Mouse (Mus musculus) limb, embryonic 10.5 days (tissue): Measurements from ENCODE around the gene Tead3. TPM values are rescaled to one million over a fixed set of nuclear protein-coding genes. Genes with fewer than 3 reads are reported as not detected.

Experiments
- DNase-seq: peaks from one replicate; pipeline ENCODE4 v3.0.0-alpha.2; 2017; ENCODE audit warnings: low spot score
- H3K27ac ChIP-seq: fragments of 300-500 bp; sonication (generic); 2 replicates; pipeline ENCODE4 v1.5.1; 2016; ENCODE audit warnings: mild to moderate bottlenecking
- H3K27me3 ChIP-seq: fragments of 300-500 bp; sonication (generic); 2 replicates; pipeline ENCODE4 v1.6.1; 2016; ENCODE audit warnings: low read depth, mild to moderate bottlenecking; ENCODE audit not compliant: poor library complexity, severe bottlenecking
- H3K36me3 ChIP-seq: fragments of 300-500 bp; sonication (generic); 2 replicates; pipeline ENCODE4 v1.6.1; 2016; ENCODE audit warnings: mild to moderate bottlenecking, moderate library complexity
- H3K4me1 ChIP-seq: fragments of 300-500 bp; sonication (generic); 2 replicates; pipeline ENCODE4 v1.6.1; 2016
- H3K4me3 ChIP-seq: fragments of 300-500 bp; sonication (generic); 2 replicates; pipeline ENCODE4 v1.5.1; 2016; ENCODE audit warnings: mild to moderate bottlenecking, moderate library complexity
- H3K9me3 ChIP-seq: fragments of 300-500 bp; sonication (generic); replicated peaks from 2 replicates; pipeline ENCODE4 v1.6.1; 2016; ENCODE audit warnings: mild to moderate bottlenecking
- WGBS: fragments of 180-500 bp; shearing (Covaris S2); methylation state at CpG from one replicate; pipeline ENCODE4 v1.1.7; 2016; 5-methylcytosine and 5-hydroxymethylcytosine counted together
- polyA plus RNA-seq: library from polyadenylated mRNA; unstranded; fragments of >200 nt; fragmentation: Nextera tagmentation; extraction: Ambion mirVana; gene quantifications from 2 replicates; pipeline ENCODE4 v1.2.1, GENCODE M21; 2016

The Tead3 gene
- polyA plus RNA-seq, 1 experiment from 2014 or later, result 9.8 TPM

GRCm38 (mm10) chr17:28286133-28286532 lies 64.5 kb downstream of the Tead3 start:
- H3K9me3 ChIP-seq, result no peaks in the 10 kb centered on the region
- no peaks in the 10 kb centered on the region for H3K27me3 ChIP-seq
- peak overlapping the region; percentile 22 for H3K27ac ChIP-seq
- peaks cover 9% of the 10 kb centered on the region for H3K36me3 ChIP-seq
- 87% methylated on average over 10 of the region's 10 CpGs for WGBS
- DNase-seq, result no peak
- peaks cover 47% of the 10 kb centered on the region for H3K4me1 ChIP-seq
- H3K4me3 ChIP-seq, result no peak overlapping the region

- Histone ChIP-seq H3K9me3 (no peaks in the 10 kb centered on the region), H3K4me3 (no peak overlapping the region), H3K27ac (no peak overlapping the region), H3K27me3 (no peaks in the 10 kb centered on the region), H3K4me1 (peaks cover 73% of the 10 kb centered on the region), H3K36me3 (peaks cover 4% of the 10 kb centered on the region; the same call in 1 of the 2 replicates)
- DNase-seq, result no peak
- 85% methylated on average over 10 of the region's 10 CpGs for WGBS
Measured at GRCm38 (mm10) chr17:28283199-28283598, 67.4 kb downstream of the Tead3 start.

- peaks cover 75% of the 10 kb centered on the region for H3K4me1 ChIP-seq
- no peak overlapping the region for H3K27ac ChIP-seq
Measured at GRCm38 (mm10) chr17:28281866-28282441, 68.7 kb downstream of the Tead3 start.

More at GRCm38 (mm10) chr17:28281866-28282441, 68.7 kb downstream of the Tead3 start:
- 91% methylated on average over 7 of the region's 7 CpGs for WGBS
- no peaks in the 10 kb centered on the region for H3K27me3 ChIP-seq
- DNase-seq, result no peak
- H3K4me3 ChIP-seq, result no peak overlapping the region
- no peaks in the 10 kb centered on the region for H3K9me3 ChIP-seq
- peaks cover 3% of the 10 kb centered on the region; the same call in 1 of the 2 replicates for H3K36me3 ChIP-seq

Other genes with a start within 250 kb of the Tead3 start
- 10.9 and 11.0 TPM in 2 replicates for gene Scube3, start 208.7 kb downstream of the Tead3 start, polyA plus RNA-seq
- gene Zfp523, start 173.7 kb downstream of the Tead3 start, polyA plus RNA-seq, result 33.6 and 40.2 TPM in 2 replicates
- 6.8 and 11.1 TPM in 2 replicates for gene Def6, start 143.0 kb downstream of the Tead3 start, polyA plus RNA-seq
- 1.9 and 2.3 TPM in 2 replicates for gene Ppard, start 118.1 kb downstream of the Tead3 start, polyA plus RNA-seq
- 32.9 and 35.5 TPM in 2 replicates for gene Fance, start 37.3 kb downstream of the Tead3 start, polyA plus RNA-seq
- gene Rpl10a, start 22.3 kb downstream of the Tead3 start, polyA plus RNA-seq, result 502 and 576 TPM in 2 replicates
- 3.4 and 4.1 TPM in 2 replicates for gene Tulp1, start 14.4 kb upstream of the Tead3 start, polyA plus RNA-seq
- gene Fkbp5, start 166.7 kb upstream of the Tead3 start, polyA plus RNA-seq, result 32.5 and 32.6 TPM in 2 replicates
- not detected in 2 replicates for gene Armc12, start 180.0 kb upstream of the Tead3 start, polyA plus RNA-seq
- gene Clpsl2, start 198.6 kb upstream of the Tead3 start, polyA plus RNA-seq, result not detected in 2 replicates
- not detected in 2 replicates for gene Clps, start 209.9 kb upstream of the Tead3 start, polyA plus RNA-seq
- gene Lhfpl5, start 224.8 kb upstream of the Tead3 start, polyA plus RNA-seq, result 0.39 and 0.55 TPM in 2 replicates